Comparison of ENCODE assay signal across 8 mouse cellular contexts in the genomic region with DNA sequence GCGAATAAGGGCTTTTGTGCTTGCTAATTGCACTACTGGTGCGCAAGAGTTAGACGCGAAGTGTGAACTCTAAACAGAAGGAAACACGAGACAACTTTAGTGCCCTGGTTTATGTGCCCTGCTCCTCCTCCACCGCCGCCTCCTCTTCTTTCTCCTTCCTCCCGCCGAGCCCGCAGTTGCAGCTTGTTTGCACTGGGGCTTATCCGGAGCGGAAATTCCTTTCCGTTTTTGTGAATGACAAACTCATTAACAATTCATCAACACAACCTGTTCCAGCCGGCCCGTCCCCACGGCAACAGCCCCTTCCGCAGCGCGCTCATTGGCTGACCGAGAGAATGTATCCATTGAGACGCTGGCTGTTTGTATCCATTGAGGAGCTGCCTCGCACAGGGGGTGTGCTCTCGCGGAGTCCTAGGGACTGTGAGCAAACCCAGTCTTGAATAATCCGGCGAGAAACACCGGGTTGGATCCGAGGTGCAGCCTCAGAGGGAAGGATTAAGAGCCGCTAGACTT. TPM values are rescaled to one million over a fixed set of nuclear protein-coding genes. Genes with fewer than 3 reads are reported as not detected.
DNase-seq lines count a peak whose midpoint lies in the region; ATAC-seq and TF ChIP-seq lines count a peak whose summit lies in the region.

A gene (plus strand): TSS at position 365 of the 513 bp plus-strand sequence.

- H3K36me3 ChIP-seq in forebrain, embryonic 12.5 days (replicated peaks) = no peaks in the 10 kb centered on the region
- peaks cover 11% of the 10 kb centered on the region for H3K36me3 ChIP-seq in heart, postnatal 0 days (replicated peaks; ENCODE audit: control insufficient read depth, insufficient read depth, low read length)
- peaks cover 4% of the 10 kb centered on the region; the same call in 1 of the 2 replicates for H3K36me3 ChIP-seq in liver, embryonic 16.5 days (ENCODE audit: control insufficient read depth, insufficient read depth)
- no peaks in the 10 kb centered on the region for H3K36me3 ChIP-seq in neural tube, embryonic 13.5 days
- H3K36me3 ChIP-seq in testis, adult 2 months (ENCODE audit: control insufficient read depth, insufficient read depth, low read length) = no peaks in the 10 kb centered on the region

- peak within 1 kb of the TSS; percentile 85 for H3K4me2 ChIP-seq in forebrain, embryonic 12.5 days
- peak within 1 kb of the TSS; percentile 95 for H3K4me2 ChIP-seq in heart, postnatal 0 days (ENCODE audit: low read depth, low read length)
- H3K4me2 ChIP-seq in liver, embryonic 16.5 days (ENCODE audit: low read depth, low read length) = peak within 1 kb of the TSS; percentile 66
- peak within 1 kb of the TSS; percentile 93 for H3K4me2 ChIP-seq in neural tube, embryonic 13.5 days

- peak; percentile 65 for ATAC-seq in CD4-positive, CD25-positive, alpha-beta regulatory T cell, adult 4 months
- peak; percentile 96 for ATAC-seq in forebrain, embryonic 12.5 days (ENCODE audit: low FRiP score)
- ATAC-seq in heart, postnatal 0 days (ENCODE audit: insufficient read depth, low read depth) = peak; percentile 91
- peak; percentile 86 for ATAC-seq in liver, embryonic 16.5 days (ENCODE audit: low read depth)
- ATAC-seq in neural tube, embryonic 13.5 days (ENCODE audit: low read depth) = peak; percentile 97

- peaks cover 21% of the 10 kb centered on the region for H3K27me3 ChIP-seq in forebrain, embryonic 12.5 days
- no peaks in the 10 kb centered on the region for H3K27me3 ChIP-seq in heart, postnatal 0 days (ENCODE audit: control insufficient read depth, insufficient read depth, low read length)
- peaks cover 39% of the 10 kb centered on the region for H3K27me3 ChIP-seq in liver, embryonic 16.5 days (ENCODE audit: control insufficient read depth, insufficient read depth, low read depth, low read length)
- peaks cover 20% of the 10 kb centered on the region; the same call in 1 of the 2 replicates for H3K27me3 ChIP-seq in neural tube, embryonic 13.5 days
- no peaks in the 10 kb centered on the region for H3K27me3 ChIP-seq in testis, adult 2 months (ENCODE audit: control insufficient read depth, insufficient read depth, low read length)

- H3K27ac ChIP-seq in brown adipose tissue, adult 24 weeks (replicated peaks; ENCODE audit: low read depth, low read length) = peak within 1 kb of the TSS; percentile 98
- peak within 1 kb of the TSS; percentile 95 for H3K27ac ChIP-seq in forebrain, embryonic 12.5 days
- peak within 1 kb of the TSS; percentile 99 for H3K27ac ChIP-seq in heart, postnatal 0 days (ENCODE audit: low read depth)
- peak within 1 kb of the TSS; percentile 92 for H3K27ac ChIP-seq in liver, embryonic 16.5 days (ENCODE audit: low read length)
- H3K27ac ChIP-seq in neural tube, embryonic 13.5 days (replicated peaks) = peak within 1 kb of the TSS; percentile 94
- H3K27ac ChIP-seq in testis, adult 2 months (ENCODE audit: control insufficient read depth, insufficient read depth, low read depth, low read length) = peak within 1 kb of the TSS; percentile 91

- no peak; the same call in 1 of the 2 replicates for TF ChIP-seq EP300 in heart, postnatal 0 days (IDR thresholded peaks at IDR 0.05; ENCODE audit: low read depth)

- H3K9me3 ChIP-seq in forebrain, embryonic 12.5 days = no peaks in the 10 kb centered on the region
- no peaks in the 10 kb centered on the region for H3K9me3 ChIP-seq in heart, postnatal 0 days (replicated peaks; ENCODE audit: control insufficient read depth, low read length)
- H3K9me3 ChIP-seq in liver, embryonic 16.5 days (replicated peaks; ENCODE audit: control insufficient read depth, low read length) = no peaks in the 10 kb centered on the region
- H3K9me3 ChIP-seq in neural tube, embryonic 13.5 days = no peaks in the 10 kb centered on the region

- peak within 1 kb of the TSS; percentile 84 for H3K9ac ChIP-seq in forebrain, embryonic 12.5 days
- peak within 1 kb of the TSS; percentile 96 for H3K9ac ChIP-seq in heart, postnatal 0 days (replicated peaks; ENCODE audit: low read depth, low read length)
- peak within 1 kb of the TSS; percentile 69 for H3K9ac ChIP-seq in liver, embryonic 16.5 days (ENCODE audit: low read depth, low read length)
- peak within 1 kb of the TSS; percentile 86 for H3K9ac ChIP-seq in neural tube, embryonic 13.5 days

- H3K4me1 ChIP-seq in brown adipose tissue, adult 24 weeks (ENCODE audit: control insufficient read depth, insufficient read depth, insufficient read length, low read length) = peaks cover 5% of the 10 kb centered on the region
- H3K4me1 ChIP-seq in forebrain, embryonic 12.5 days = peaks cover 50% of the 10 kb centered on the region
- peaks cover 19% of the 10 kb centered on the region; the same call in 1 of the 2 replicates for H3K4me1 ChIP-seq in heart, postnatal 0 days (ENCODE audit: control insufficient read depth, insufficient read depth)
- no peaks in the 10 kb centered on the region; the same call in 1 of the 2 replicates for H3K4me1 ChIP-seq in liver, embryonic 16.5 days (ENCODE audit: control insufficient read depth, low read depth, low read length)
- peaks cover 61% of the 10 kb centered on the region for H3K4me1 ChIP-seq in neural tube, embryonic 13.5 days (replicated peaks)
- peaks cover 6% of the 10 kb centered on the region for H3K4me1 ChIP-seq in testis, adult 2 months (ENCODE audit: control insufficient read depth, insufficient read depth, low read length)

- peak; percentile 84 for TF ChIP-seq POLR2A in testis, adult 2 months (IDR thresholded peaks at IDR 0.05; ENCODE audit: control insufficient read depth, low read depth, low read length)

- no peak for TF ChIP-seq CTCF in heart, postnatal 0 days (IDR thresholded peaks at IDR 0.05; ENCODE audit: low read depth)
- TF ChIP-seq CTCF in testis, adult 2 months (IDR thresholded peaks at IDR 0.05; ENCODE audit: control insufficient read depth, insufficient read depth, insufficient replicate concordance, low read depth, low read length) = no peak

- peak; percentile 98 for DNase-seq in heart, postnatal 0 days (ENCODE audit: low spot score)
- DNase-seq in kidney, postnatal 4 days = peak; percentile 96 to 97

- H3K4me3 ChIP-seq in brown adipose tissue, adult 24 weeks (ENCODE audit: insufficient read depth, low read depth, low read length) = peak within 1 kb of the TSS; percentile 82
- peak within 1 kb of the TSS; percentile 65 for H3K4me3 ChIP-seq in forebrain, embryonic 12.5 days (replicated peaks)
- peak within 1 kb of the TSS; percentile 92 for H3K4me3 ChIP-seq in heart, postnatal 0 days (ENCODE audit: low read depth, low read length)
- H3K4me3 ChIP-seq in liver, embryonic 16.5 days (ENCODE audit: low read depth, low read length) = peak within 1 kb of the TSS; percentile 66
- peak within 1 kb of the TSS; percentile 64 for H3K4me3 ChIP-seq in neural tube, embryonic 13.5 days
- peak within 1 kb of the TSS; percentile 88 for H3K4me3 ChIP-seq in testis, adult 2 months (ENCODE audit: control insufficient read depth, low read depth, low read length)

- under 1% methylated on average over 29 of the region's 29 CpGs for WGBS in forebrain, embryonic 12.5 days
- under 1% methylated on average over 29 of the region's 29 CpGs for WGBS in heart, postnatal 0 days
- WGBS in liver, embryonic 16.5 days (ENCODE audit: insufficient replicate concordance) = under 1% methylated on average over 29 of the region's 29 CpGs
- WGBS in neural tube, embryonic 13.5 days = under 1% methylated on average over 29 of the region's 29 CpGs

RNA-seq across cellular contexts. Expression of the gene that starts here (rescaled TPM):
- polyA plus RNA-seq in CD4-positive, CD25-positive, alpha-beta regulatory T cell, adult 4 months (2017; shearing (Covaris generic)) = 10 to 100 TPM; 23.4 to 38.0 TPM
- polyA plus RNA-seq in brown adipose tissue, adult 24 weeks (2012; ENCODE audit: insufficient read depth, insufficient read length, missing spikeins) = 47.6 and 47.7 TPM in 2 replicates
- 37.1 and 40.0 TPM in 2 replicates for polyA plus RNA-seq in forebrain, embryonic 12.5 days (2016; fragmentation: Nextera tagmentation; extraction: Ambion mirVana)
- 59.8 and 73.6 TPM in 2 replicates for total RNA-seq in heart, postnatal 0 days (2014; rRNA removed; ENCODE audit: low replicate concordance)
- 23.2 and 25.8 TPM in 2 replicates for polyA plus RNA-seq in heart, postnatal 0 days (2015; fragmentation: Nextera tagmentation; extraction: Ambion mirVana)
- polyA plus RNA-seq in liver, embryonic 16.5 days (2015; fragmentation: Nextera tagmentation; extraction: Ambion mirVana) = 25.1 and 29.0 TPM in 2 replicates
- polyA plus RNA-seq in neural tube, embryonic 13.5 days (2015; fragmentation: Nextera tagmentation; extraction: Ambion mirVana) = 23.4 and 29.9 TPM in 2 replicates
- 5.1 and 5.8 TPM in 2 replicates for polyA plus RNA-seq in testis, adult 2 months (2012; rRNA removed)

Comparison
In these comparisons a context has a peak if more than half of its experiments do, and no peak if none do; other contexts are left out.
1. Peak in every context shown above with its lines: DNase-seq, ATAC-seq, H3K4me3 ChIP-seq and H3K27ac ChIP-seq.